Mouse (Mus musculus) brain, embryonic 14.5 days (tissue): Measurements from ENCODE around the gene Slitrk4. TPM values are rescaled to one million over a fixed set of nuclear protein-coding genes. Genes with fewer than 3 reads are reported as not detected.

Source experiments
- DNase-seq: peaks from one replicate; pipeline ENCODE4 v3.0.0-alpha.2; 2011; ENCODE audit warnings: low read depth
- CTCF ChIP-seq: fragments of 200-500 bp; IDR thresholded peaks from 2 replicates; pipeline ENCODE4 v1.5.1; 2012; ENCODE audit warnings: inconsistent platforms, mild to moderate bottlenecking, moderate library complexity, borderline replicate concordance; ENCODE audit not compliant: insufficient read depth, insufficient read length; ENCODE audit errors: extremely low read depth
- POLR2A ChIP-seq: fragments of 200-500 bp; IDR thresholded peaks from 2 replicates; pipeline ENCODE4 v1.6.1; 2012; ENCODE audit warnings: mild to moderate bottlenecking, inconsistent platforms, borderline replicate concordance; ENCODE audit not compliant: poor library complexity, insufficient read depth, insufficient read length, severe bottlenecking; ENCODE audit errors: extremely low read depth
- polyA plus RNA-seq: library from polyadenylated mRNA; depleted of rRNA; stranded (reverse); fragments of >200 nt; gene quantifications from 2 replicates; pipeline ENCODE4 v1.2.3, GENCODE M21; 2012; rRNA removed

The Slitrk4 gene
- polyA plus RNA-seq = 1.9 and 3.3 TPM in 2 replicates

GRCm38 (mm10) chrX:64276290-64277125 is at the start of gene Slitrk4:
Gene Slitrk4 (minus strand): TSS chrX:64276996.
- TF ChIP-seq CTCF (no peak), POLR2A (peak; percentile 36; the same call in 1 of the 2 replicates)
- DNase-seq = peak; percentile 82

- peak; percentile 31 for DNase-seq
- TF ChIP-seq CTCF (no peak), POLR2A (no peak)
Measured at GRCm38 (mm10) chrX:64319501-64319900, 42.7 kb upstream of the Slitrk4 start.

- peak; percentile 72 for DNase-seq
- TF ChIP-seq CTCF = no peak
Measured at GRCm38 (mm10) chrX:64277991-64278301, 1.1 kb upstream of the Slitrk4 start.

- TF ChIP-seq CTCF (no peak), POLR2A (no peak)
- peak; percentile 64 for DNase-seq
Measured at GRCm38 (mm10) chrX:64277126-64277990, 562 bp upstream of the Slitrk4 start.

- TF ChIP-seq POLR2A (no peak), CTCF (no peak)
- DNase-seq = peak; percentile 57
Measured at GRCm38 (mm10) chrX:64275501-64276289, 1.1 kb downstream of the Slitrk4 start.

GRCm38 (mm10) chrX:64263481-64263880 is 13.3 kb downstream of the Slitrk4 start:
- no peak for DNase-seq
- TF ChIP-seq CTCF = no peak
- TF ChIP-seq POLR2A = no peak

Other genes starting within 250 kb of the Slitrk4 start
- not detected in 2 replicates for gene Gm6760, start 124.8 kb downstream of the Slitrk4 start, polyA plus RNA-seq
- 0.07 and 0.08 TPM in 2 replicates for gene 3830417A13Rik, start 103.4 kb downstream of the Slitrk4 start, polyA plus RNA-seq